Mouse (Mus musculus): ENCODE results near the gene Igf1r.

- TF ChIP-seq CTCF (IDR thresholded peaks at IDR 0.05; ENCODE audit: control insufficient read depth, insufficient read depth, low read length) (no peak), POLR2A (IDR thresholded peaks at IDR 0.05; ENCODE audit: borderline replicate concordance, control insufficient read depth, low read depth, low read length) (no peak)
Measured at GRCm38 (mm10) chr7:68227021-68227420, 274.4 kb downstream of the Igf1r start.
